ENCODE assay signal across 21 mouse cellular contexts in genomic region chr17:83758096-83758495, GRCm38 (mm10). TPM values are rescaled to one million over a fixed set of nuclear protein-coding genes. Genes with fewer than 3 reads are reported as not detected.
DNase-seq lines count a peak whose midpoint lies in the region; ATAC-seq and TF ChIP-seq lines count a peak whose summit lies in the region.
"Had no signal": no experiment of that assay in that cellular context is flagged by ENCODE, and none has a peak within 500 bp of the region (broad histone marks: within the 10 kb centered on the region; RNA-seq: fewer than 3 reads in every experiment).

No protein-coding gene starts in this region.

- no peaks in the 10 kb centered on the region for H3K4me1 ChIP-seq in stomach, postnatal 0 days (replicated peaks; ENCODE audit: control insufficient read depth, insufficient read depth)
- H3K4me1 ChIP-seq: stomach, embryonic 15.5 days had no signal

- peak; percentile 28 to 46 for DNase-seq in cerebellum, postnatal 10 days
- no peak for DNase-seq in cerebellum, postnatal 36 days
- peak; percentile 8 for DNase-seq in heart, postnatal 4 days
- no peak for DNase-seq in heart, postnatal 25 days (ENCODE audit: low spot score)
- peak; percentile 78 for DNase-seq in gastrocnemius, adult 2 months
- DNase-seq in skeletal muscle tissue, adult 2 months (ENCODE audit: low read depth, low spot score), result peak; percentile 43
- no peak for DNase-seq in stomach, postnatal 0 days (ENCODE audit: low spot score)
- DNase-seq: adrenal gland, adult 2 months; cerebellum, adult 11-12 months; kidney, adult 18-20 months; kidney, postnatal 14 days; lung, postnatal 10 days; right cerebral cortex, postnatal 25 days had no signal

- no peak for TF ChIP-seq EP300 in stomach, postnatal 0 days (optimal IDR thresholded peaks at IDR 0.05)

- no peak overlapping the region for H3K9ac ChIP-seq in stomach, postnatal 0 days (ENCODE audit: low read length)
- H3K9ac ChIP-seq: forebrain, embryonic 12.5 days; heart, embryonic 13.5 days; midbrain, embryonic 12.5 days; neural tube, embryonic 13.5 days; stomach, embryonic 15.5 days had no signal

- ATAC-seq in stomach, postnatal 0 days (ENCODE audit: low FRiP score, low TSS enrichment), result no peak

- no peaks in the 10 kb centered on the region for H3K27me3 ChIP-seq in stomach, postnatal 0 days (ENCODE audit: control insufficient read depth, insufficient read depth, low read length)
- H3K27me3 ChIP-seq: CH12.LX; forebrain, embryonic 12.5 days; heart, embryonic 13.5 days; midbrain, embryonic 12.5 days; neural tube, embryonic 13.5 days; stomach, embryonic 15.5 days had no signal

- no peak overlapping the region for H3K4me3 ChIP-seq in gastrocnemius, adult 2 months
- no peak overlapping the region for H3K4me3 ChIP-seq in stomach, postnatal 0 days (ENCODE audit: low read depth, low read length)
- H3K4me3 ChIP-seq: forebrain, embryonic 12.5 days; heart, embryonic 13.5 days; hindbrain, embryonic 10.5 days; layer of hippocampus, adult 2 months; midbrain, embryonic 12.5 days; neural tube, embryonic 13.5 days; stomach, embryonic 15.5 days had no signal

- H3K27ac ChIP-seq in gastrocnemius, adult 2 months, result no peak overlapping the region
- no peak overlapping the region for H3K27ac ChIP-seq in stomach, postnatal 0 days (replicated peaks)
- H3K27ac ChIP-seq: forebrain, embryonic 12.5 days; heart, embryonic 13.5 days; hindbrain, embryonic 10.5 days; midbrain, embryonic 12.5 days; neural tube, embryonic 13.5 days; stomach, embryonic 15.5 days had no signal

- H3K36me3 ChIP-seq in stomach, postnatal 0 days (ENCODE audit: control insufficient read depth, insufficient read depth, low read length), result peaks cover 10% of the 10 kb centered on the region; the same call in 1 of the 2 replicates

- H3K9me3 ChIP-seq in stomach, postnatal 0 days (ENCODE audit: control insufficient read depth, low read length), result no peaks in the 10 kb centered on the region
- H3K9me3 ChIP-seq: forebrain, embryonic 12.5 days; heart, embryonic 13.5 days; midbrain, embryonic 12.5 days; neural tube, embryonic 13.5 days; stomach, embryonic 15.5 days had no signal

- H3K4me2 ChIP-seq in stomach, postnatal 0 days (replicated peaks; ENCODE audit: low read depth), result no peak overlapping the region
- H3K4me2 ChIP-seq: forebrain, embryonic 12.5 days; heart, embryonic 13.5 days; midbrain, embryonic 12.5 days; neural tube, embryonic 13.5 days; stomach, embryonic 15.5 days had no signal

- intact Hi-C loops in heart, postnatal 25 days (cut with DNase I), result no loop called here
- intact Hi-C loops in gastrocnemius, adult 2 months (cut with DNase I), result no loop called here

- no peak for TF ChIP-seq CTCF in gastrocnemius, adult 2 months (IDR thresholded peaks at IDR 0.05)
- no peak for TF ChIP-seq CTCF in stomach, postnatal 0 days (IDR thresholded peaks at IDR 0.05; ENCODE audit: low read depth)

- WGBS in stomach, postnatal 0 days, result 82% methylated on average over 10 of the region's 10 CpGs

RNA-seq across cellular contexts. Expression of gene Mta3, which starts 52.1 kb away (rescaled TPM):
- total RNA-seq in heart, postnatal 4 days (2021), result 10 to 100 TPM; 35.3 to 35.6 TPM
- 10 to 100 TPM; 20.7 to 20.9 TPM for total RNA-seq in heart, postnatal 25 days (2021)
- total RNA-seq in gastrocnemius, adult 2 months (2021), result 10 to 100 TPM in 1 of 2 experiments, 1 to 10 TPM in 1; 7.7 to 10.2 TPM
- polyA plus RNA-seq in stomach, postnatal 0 days (2015; fragmentation: Nextera tagmentation; extraction: Ambion mirVana), result 44.2 and 47.6 TPM in 2 replicates

Comparison
In these comparisons a context has a peak if more than half of its experiments do, and no peak if none do; other contexts are left out.
1. DNase-seq: peak in cerebellum, postnatal 10 days (2 of 2), heart, postnatal 4 days (single experiment), gastrocnemius, adult 2 months (single experiment) and skeletal muscle tissue, adult 2 months (single experiment); none in cerebellum, postnatal 36 days (0 of 2), heart, postnatal 25 days (single experiment) and stomach, postnatal 0 days (single experiment).